Mouse (Mus musculus) ovary, adult 18-20 months (tissue): Measurements from ENCODE around the gene Sox12.
"Not testable (repeated sequence)": the region's sequence is repeated elsewhere in the genome, so short reads cannot be mapped to it uniquely, and the experiment has no call there.

Source experiments
- DNase-seq: peaks from one replicate; pipeline ENCODE4 v3.0.0; 2022; ENCODE audit warnings: low spot score, mixed read lengths

Sox12 gene

DNA sequence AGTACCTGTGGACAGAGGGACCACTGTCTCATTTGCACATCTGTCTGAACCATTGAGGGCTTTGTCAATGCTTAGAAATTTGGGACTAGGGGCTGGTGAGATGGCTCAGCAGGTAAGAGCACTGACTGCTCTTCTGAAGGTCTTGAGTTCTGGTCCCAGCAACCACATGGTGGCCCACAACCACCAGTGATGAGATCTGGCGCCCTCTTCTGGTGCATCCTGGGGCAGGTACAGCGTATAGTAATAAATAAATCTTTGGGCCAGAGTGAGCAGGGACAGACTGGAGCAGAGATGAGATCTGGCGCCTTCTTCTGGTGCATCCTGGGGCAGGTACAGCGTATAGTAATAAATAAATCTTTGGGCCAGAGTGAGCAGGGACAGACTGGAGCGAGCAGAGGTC lies 38.9 kb downstream of the Sox12 start:
- DNase-seq, result not testable (repeated sequence)

DNA sequence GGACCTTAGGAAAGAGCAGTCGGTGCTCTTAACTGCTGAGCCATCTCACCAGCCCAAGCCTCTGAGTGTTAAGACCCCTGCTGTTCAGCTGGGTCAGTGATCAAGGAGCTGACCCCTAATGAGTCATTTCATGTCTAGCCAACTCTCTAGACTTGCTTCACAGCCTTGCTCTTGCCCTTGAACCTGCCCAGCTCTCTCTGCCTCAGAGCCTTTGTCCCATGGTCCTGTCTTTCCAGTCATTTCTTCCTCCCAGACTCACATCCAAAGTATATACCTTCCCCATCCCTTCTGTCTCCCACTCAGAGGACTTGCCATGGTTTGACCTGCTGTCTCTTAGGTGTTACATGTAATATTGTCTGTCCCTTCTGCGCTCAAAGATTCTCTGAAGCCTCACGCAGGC lies 40.6 kb downstream of the Sox12 start:
- DNase-seq, result no peak

DNA sequence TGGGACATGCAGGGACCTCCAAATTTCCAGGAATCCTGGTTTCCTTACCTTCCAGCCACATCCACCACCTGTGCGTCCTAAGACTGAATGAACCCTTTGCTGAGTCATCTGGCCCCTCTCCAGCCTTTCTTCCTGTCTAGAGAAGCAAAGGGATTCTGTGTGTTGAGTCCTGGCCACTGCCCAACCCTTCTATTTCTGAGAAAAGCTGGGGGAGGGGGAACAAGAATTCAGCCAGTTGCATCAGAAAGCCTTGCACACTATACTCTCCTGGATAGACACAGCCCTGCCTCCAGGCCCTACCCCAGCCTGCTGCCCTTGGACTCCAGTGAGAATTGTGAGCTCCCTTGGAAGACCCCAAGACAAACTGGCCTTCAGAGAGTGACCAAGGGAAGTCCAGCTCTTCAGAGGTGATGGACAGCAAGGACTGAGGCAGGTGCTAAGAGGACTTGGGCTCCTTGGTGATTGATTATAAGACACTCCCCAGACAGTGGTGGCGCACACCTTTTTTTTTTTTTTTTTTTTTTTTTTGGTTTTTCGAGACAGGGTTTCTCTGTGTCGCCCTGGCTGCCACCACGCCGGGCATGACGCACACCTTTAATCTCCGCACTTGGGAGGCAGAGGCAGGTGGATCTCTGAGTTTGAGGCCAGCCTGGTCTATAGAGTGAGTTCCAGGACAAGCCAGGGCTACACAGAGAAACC lies 47.9 kb downstream of the Sox12 start:
- DNase-seq, result peak; percentile 53

DNA sequence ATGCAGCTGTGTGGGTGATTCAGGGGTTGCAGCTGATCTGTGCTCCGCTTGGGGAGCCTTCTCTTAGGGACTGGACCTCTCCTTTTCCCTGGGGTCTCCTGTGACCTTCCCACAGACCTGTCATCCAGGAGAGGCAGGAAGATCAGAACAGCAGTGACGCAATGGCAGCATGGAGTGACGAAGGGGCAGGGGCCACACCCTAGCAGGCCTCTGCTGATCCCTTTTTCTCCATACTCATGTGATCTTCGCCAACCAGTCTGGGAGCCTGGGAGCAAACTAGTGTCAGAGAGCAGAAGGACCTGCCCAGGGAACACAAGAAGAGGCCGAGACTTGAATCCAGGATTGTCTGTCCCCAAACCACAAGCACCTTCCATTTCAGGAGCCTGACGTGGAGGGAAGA lies 48.7 kb downstream of the Sox12 start:
- DNase-seq, result no peak

DNA sequence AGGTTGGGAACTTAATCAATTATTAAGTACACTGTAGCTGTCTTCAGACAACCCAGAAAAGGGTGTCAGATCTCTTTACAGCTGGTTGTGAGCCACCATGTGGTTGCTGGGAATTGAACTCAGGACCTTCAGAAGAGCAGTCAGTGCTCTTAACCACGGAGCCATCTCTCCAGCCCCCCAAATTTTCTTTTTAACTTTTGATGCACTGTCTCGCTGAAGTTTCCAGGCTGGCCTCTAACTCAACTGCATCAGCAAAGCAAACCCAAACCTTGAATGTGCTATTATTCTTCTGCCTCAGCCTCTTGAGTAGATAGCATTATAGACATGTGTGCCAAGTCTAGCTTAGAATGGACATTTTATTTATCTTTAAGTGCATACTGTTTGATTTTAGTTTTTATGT lies 50.1 kb downstream of the Sox12 start:
- DNase-seq, result no peak

DNA sequence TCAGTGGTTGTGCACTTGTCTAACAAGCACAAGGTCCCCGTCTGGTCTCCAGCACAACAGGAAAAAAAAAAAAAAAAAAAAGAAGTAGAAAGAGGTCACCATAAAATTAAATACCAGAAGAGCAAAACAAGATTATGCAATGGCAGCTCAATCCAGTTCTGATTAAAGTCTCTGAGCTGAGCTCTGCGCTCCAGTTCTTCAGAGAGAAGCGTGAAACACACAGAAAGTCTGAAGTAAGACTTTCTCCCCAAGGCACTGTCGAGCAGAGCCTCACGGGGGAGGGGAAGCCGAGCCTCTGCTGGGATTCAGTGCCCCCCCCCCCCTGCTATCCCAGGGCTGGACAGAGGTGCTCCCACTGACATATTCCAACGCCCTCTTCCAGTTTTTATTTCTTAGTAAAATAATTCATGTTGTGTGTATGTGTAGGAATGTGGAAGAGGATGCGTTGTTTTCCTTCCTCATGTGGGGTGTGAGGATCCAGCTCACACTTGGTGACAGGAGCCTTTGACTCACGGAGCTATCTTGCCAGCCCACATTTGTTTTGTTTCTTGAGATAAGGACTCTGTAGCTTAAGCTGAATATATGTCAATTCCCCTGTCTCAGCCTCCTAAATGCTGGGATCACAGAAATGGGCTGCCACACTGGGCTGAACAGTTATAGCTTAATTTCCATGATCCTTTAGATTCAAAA lies 50.9 kb downstream of the Sox12 start:
- no peak for DNase-seq

DNA sequence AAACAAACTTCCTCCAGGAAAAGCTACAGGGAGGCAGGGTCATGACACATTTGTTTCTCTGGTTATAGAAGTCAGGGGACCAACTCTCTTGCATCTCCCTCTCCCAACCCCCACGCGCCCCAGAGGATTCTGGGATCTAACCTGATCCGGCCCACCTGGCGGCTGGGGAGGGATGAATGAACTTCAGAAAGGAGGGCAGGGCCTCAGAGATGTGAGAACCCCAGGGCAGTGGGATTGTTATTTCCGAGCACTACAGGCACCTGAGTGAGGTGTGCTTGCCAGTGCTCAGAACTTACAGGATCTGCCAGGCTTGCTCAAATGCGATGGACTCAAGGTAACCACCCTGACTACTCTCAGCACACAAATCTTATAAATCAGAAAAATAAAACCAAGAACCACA lies 52.5 kb downstream of the Sox12 start:
- no peak for DNase-seq

DNA sequence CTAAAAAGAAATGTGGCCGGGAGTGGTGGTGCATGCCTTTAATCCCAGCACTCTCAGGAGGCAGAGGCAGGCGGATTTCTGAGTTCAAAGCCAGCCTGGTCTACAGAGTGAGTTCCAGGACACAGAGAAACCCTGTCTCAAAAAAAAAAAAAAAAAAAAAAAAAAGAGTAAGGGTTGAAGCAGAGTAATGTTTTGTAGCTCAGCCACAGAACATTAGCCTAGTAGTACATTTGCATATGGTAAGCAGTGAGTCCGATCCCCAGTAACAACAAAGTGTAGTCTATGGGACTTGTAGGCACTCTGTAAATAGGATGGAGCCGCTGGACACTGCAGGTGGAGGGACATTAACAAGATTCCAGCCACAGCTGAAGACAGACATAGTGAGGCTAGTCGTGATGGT lies 53.0 kb downstream of the Sox12 start:
- no peak for DNase-seq

DNA sequence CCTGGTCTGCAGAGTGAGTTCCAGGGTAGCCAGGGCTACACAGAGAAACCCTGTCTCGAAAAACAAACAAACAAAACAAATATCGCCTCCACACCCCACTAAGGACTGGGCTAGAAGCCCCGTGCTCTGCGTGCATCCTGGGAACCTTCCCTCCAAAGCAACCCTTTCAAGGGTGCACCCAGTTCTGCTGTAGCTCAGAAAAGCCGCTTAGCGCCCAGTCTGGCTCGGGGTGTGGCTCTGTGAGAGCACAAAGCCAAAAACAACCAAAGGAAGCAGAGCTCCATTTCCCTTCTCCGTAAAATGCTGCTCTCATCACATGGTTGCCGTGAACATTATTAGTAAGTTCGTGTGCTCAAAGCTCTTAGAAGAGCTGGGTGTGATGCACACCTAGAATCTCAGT lies 53.5 kb downstream of the Sox12 start:
- no peak for DNase-seq
